Mouse (Mus musculus) bone marrow, adult 2 months (tissue): ENCODE measurements around the gene Cnpy3.

Source experiments
- CTCF ChIP-seq: fragments of 200-500 bp; IDR thresholded peaks from 2 replicates; pipeline ENCODE4 v1.5.1; 2011; ENCODE audit warnings: low read length, control low read depth; ENCODE audit not compliant: control insufficient read depth, insufficient read depth
- POLR2A ChIP-seq: fragments of 200-500 bp; IDR thresholded peaks from 2 replicates; pipeline ENCODE4 v1.6.1; 2011; ENCODE audit warnings: low read depth, mild to moderate bottlenecking, control low read depth, low read length, borderline replicate concordance; ENCODE audit not compliant: control insufficient read depth

GRCm38 (mm10) chr17:46758753-46759152 lies 6.7 kb upstream of the Cnpy3 start:
- TF ChIP-seq CTCF (no peak), POLR2A (no peak)
